Mouse (Mus musculus) testis, postnatal 14 days (tissue): ENCODE results near the gene Poldip3.

Source experiments
- DNase-seq: peaks from one replicate; pipeline ENCODE4 v3.0.0; 2021; ENCODE audit warnings: low spot score

Gene Poldip3

DNA sequence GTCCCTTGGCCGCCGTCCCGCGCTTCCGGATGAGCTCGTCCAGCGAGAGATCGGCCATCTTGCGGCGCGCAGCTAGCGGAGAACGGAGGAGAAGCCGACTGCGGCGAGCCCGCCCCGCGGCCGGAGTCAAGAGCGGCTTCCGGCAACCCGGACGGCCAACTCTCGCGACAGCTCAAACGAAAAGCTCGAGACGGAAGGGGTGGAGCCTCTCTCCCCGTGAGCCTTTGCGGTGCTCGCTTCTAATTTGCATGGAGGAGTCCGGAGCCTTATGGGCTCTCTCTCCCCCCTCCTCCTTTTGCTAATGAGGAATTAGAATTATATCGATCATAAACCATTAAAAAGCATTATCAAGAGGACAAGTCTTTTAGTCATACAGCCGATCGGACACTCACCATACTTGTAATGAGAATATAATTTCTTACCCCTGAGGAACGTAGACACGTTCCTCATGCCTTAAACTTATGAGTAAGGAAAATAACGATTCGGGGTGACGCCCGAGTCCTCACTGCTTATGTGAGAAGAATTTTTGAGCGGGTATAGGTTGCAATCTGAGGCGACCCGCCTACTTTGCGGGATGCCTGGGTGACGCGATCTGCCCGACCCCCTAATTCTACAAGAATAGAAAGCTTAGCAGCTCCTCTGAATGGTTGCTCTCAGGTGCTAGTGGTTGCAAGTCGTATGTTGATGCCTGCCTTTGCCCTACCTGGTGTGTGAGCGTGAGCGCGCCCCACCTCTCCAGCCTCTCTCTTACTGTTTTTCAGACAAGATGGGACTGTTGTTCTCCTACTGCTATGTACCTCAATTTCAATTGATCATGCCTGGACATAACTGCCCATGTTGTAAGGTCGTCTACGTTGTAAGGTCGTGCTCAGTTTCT lies at the start of gene Poldip3:
Gene Poldip3 (minus strand): TSS at position 189 of the 877 bp plus-strand sequence.
- DNase-seq: peak; percentile 98

DNA sequence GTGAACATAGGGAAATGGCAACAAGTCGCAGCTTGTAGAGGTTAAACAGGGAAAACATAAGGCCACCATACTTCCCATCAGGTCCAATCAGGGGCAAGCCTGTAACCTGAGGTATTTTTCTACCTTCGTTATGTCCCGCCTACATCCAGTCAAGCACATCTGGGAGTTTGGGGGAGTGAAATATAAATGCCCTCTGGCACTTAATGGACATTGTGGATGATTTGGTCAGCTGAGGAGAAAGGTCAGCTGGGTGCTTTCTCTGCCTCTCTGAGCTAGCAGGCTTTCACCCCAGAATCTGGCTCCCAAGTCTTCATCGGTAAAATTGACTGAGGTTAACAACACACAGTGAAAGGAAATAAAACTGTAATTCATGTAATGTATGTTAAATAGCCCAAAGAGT lies 44.2 kb upstream of the Poldip3 start:
- DNase-seq: no peak

DNA sequence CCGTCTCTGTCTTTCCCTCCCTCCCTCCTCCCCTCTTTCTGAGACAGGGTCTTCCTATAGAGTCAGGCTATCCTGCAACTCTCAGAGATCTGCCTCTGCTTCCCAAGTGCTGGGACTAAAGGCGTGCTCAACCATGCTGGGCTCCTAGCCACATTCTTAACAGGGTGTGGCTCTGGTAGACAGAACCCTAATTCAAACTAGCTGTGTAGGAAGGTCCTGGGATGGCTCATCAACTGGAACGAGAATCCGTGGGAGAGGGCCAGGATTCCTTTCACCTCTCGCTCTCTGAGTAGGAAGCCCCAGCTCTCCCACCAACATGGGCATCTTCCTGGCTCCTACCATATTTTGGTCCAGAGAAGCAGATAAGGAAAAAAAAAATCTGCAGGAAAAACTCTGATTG lies 33.2 kb upstream of the Poldip3 start:
- no peak for DNase-seq

DNA sequence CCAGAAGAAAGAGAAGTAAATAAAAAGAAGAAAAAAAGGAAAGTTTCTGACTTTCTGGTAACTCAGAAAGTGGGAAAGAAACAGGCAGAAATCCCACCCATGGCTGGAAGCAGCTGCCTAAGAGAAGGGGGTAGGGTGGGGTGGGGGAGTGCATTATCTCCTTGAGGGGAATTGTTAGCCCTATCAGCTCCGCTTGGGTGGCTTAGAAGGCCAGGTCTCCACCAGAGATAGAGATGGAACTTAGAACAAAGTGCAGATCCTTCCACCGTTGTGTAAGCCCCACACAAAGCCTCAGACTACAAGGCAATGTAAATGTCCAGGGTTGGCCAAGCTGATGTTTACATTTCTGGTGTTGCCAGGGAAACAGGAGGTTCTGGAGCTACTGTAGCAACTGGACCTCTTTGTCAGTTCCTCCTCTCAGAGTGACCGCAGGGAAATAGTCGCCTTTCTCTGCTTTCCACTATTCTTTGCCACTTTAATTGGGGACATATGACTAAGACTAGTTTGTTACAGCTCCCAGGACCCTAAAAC lies 32.7 kb upstream of the Poldip3 start:
- DNase-seq: no peak

DNA sequence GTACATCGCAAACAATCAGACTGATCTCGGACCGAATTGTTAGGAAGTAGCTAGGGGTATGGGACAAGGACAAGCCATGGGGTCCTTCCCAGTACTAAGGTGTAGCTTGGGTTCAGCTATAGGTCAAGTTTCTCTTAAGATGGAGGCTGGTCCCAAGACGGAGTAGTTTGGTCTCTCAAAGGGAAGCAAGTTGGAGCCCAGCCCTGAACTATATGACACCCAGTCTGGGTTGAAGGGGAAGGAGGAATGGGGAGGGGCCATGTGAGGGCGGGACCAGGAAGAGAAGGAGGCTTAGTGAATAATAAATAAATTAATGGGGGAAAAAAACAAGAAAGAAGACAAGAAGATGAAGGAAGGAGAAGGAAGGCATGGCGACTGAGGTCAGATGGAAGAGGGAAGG lies 30.8 kb upstream of the Poldip3 start:
- no peak for DNase-seq

DNA sequence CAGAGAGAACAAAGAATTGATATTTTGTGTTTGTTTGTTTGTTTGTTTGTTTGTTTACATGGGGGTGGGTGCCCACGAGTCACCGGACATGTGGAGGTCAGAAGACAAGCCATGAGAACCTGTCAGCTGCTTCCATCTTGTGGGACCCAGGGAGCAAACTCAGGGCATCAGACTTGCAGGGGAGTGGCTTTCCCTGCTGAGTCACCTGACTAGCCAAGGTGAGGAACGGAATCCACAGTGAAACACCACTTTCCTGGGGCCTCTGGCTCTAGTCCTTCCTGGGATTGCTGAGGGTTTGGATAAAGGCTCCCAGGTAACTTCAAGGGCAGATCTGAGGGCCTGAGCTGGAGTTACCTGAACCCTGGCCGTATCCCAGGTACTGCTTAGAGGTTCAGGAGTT lies 27.5 kb upstream of the Poldip3 start:
- DNase-seq: no peak

DNA sequence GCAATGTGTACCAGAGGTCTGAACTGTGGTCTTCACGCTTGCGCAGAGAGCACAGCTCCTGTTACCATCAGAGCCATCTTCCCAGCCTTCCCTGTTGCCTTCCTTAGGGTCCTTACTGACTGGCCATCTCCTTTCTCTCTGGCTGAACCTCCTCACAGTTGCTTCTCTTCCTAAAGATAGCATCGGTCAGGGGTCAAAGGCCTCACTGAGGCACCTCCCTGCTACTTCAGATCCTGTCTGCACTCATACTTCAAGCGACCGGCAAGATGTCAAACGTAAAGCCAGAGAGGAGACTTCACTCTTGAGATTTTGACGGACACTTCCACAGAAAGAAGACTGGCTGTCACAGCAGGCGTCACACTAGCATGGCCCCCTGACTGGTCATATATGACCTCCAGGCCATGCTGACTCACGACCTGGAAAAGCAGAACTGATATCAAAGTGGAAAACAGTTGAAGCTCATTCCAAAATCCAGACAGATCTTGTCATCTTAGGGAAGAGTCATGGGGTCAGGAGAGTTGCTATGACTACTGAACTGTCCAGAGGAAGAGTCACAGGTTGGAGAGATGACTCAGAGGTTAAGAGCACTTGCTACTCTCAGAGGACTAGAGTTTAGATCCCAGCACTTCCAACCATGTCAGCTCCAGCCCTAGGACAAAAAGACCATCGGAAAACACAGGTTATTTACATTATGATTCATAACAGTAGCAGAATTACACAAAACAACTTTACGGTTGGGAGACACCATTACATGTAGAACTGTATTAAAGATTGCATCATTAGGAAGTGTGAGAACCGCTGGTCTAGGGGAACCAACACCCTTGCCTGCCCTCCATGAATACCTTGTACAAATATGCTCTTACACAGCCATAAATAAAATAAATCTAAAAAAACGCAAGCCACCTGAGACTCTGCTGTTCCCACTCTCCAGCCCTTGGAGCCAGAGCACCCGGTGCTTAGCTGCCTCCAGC lies 25.0 kb upstream of the Poldip3 start:
- no peak for DNase-seq

DNA sequence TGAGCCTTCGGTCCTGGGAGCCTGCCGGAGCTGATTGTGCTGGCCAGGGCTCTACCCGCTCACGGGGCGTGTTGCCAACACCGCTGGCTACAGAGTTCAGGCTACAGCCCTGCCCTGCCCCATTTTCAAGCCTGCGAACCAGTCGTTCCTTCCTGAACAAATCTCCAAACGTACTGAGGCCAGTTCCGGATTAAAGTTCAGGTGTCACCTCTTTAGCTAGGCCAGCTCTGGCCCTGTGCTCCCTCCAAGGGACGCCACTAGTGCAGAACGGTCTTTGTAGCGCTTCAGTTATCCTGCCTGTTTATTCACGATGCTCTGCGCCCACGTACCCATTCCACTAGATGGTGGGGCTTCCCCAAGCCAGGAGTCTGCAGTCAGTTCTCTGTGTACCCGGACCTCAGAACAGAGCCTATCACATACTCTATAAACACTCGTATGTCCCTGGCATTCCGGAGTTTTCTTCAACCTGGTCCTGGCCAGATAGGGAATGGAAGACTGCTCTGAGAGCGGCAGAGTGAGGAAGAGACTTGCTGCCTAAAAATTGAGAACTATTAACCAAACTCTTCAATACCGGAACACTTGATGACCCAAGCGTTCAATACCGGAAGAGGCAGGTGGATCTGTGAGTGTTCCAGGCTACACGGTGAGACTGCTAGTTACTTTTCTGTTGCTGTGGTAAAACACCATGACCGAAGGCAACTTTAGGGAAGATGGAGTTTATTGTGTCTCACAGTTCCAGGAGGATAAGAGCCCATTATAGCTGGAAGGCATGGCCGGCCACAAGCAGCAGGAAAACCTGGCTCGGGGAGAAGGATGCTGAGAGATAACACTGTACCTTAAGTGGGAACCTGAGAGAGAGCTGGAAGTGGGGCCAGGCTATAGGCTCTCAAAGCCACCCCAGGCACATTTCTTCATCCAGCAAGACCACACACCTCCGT lies 23.6 kb upstream of the Poldip3 start, which contains the start of gene Cyb5r3:
Gene Cyb5r3 (minus strand): TSS at position 101 of the 938 bp plus-strand sequence.
- DNase-seq: no peak

DNA sequence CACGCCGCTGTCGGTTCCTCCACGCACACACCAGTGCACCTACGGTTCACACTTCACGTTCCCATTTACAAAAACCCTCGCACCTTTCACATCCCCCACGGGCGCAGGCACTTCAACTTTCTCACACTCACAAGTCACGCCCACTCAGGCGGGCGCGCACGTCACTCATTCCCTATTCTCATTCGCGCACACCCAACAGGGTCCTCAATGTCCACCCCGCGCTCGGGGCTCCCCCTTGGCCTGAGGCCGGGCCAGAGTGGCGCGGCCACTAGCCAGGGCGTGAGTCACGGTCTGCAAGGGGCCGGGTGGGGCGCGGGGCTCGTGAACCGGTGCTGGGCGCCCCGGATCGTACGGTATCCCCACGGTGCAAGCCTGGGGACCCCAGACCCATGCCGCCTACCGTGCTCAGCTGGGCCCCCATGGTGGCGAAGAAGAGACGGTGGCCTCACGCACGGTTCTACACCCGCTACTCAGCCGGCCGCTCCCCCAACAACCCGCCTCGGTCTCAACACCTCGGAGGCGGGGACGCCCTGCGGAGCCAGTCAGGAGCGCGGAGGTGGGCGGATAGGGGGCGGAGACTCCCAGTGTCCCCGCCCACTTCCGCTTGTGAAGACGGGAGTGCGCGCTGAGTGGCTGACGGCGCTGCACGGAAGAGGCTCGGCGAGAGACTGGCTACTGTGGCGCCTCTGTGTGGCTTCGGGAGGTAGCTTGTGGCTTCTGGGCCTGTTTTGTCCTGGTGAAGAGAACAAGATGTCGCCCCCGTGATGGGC lies 22.7 kb upstream of the Poldip3 start:
- peak; percentile 96 for DNase-seq

DNA sequence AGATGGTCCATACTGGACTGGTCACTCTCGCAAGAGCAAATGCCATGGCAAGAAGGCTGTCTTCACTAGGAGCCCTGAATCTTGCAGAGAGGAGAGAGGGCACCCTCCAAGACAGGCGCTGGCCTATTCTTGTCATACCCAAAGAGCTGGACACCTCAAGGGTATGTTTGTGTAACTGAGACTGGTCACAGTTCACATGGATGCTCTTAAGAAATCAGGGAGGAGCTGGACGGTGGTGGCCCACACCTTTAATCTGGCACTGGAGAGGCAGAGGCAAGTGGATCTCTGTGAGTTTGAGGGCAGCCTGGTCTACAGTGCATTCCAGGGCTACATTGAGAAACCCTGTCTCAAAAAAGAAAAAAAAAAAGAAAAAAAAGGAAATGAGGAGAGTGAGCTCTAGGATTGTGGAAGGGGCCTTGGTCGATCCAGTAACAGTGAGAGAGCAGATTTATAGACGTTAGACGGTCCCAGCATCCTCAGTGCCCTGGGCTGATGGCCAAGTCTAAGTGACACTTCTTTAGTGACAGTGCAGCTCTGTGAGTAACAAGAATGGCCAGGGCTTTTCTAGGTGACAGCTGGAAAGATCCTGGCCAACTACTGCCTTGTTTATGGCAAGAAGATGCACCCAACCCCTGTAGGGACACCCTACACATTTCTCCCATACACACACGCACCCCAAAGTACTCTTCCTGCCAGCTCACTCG lies 21.9 kb upstream of the Poldip3 start:
- no peak for DNase-seq

DNA sequence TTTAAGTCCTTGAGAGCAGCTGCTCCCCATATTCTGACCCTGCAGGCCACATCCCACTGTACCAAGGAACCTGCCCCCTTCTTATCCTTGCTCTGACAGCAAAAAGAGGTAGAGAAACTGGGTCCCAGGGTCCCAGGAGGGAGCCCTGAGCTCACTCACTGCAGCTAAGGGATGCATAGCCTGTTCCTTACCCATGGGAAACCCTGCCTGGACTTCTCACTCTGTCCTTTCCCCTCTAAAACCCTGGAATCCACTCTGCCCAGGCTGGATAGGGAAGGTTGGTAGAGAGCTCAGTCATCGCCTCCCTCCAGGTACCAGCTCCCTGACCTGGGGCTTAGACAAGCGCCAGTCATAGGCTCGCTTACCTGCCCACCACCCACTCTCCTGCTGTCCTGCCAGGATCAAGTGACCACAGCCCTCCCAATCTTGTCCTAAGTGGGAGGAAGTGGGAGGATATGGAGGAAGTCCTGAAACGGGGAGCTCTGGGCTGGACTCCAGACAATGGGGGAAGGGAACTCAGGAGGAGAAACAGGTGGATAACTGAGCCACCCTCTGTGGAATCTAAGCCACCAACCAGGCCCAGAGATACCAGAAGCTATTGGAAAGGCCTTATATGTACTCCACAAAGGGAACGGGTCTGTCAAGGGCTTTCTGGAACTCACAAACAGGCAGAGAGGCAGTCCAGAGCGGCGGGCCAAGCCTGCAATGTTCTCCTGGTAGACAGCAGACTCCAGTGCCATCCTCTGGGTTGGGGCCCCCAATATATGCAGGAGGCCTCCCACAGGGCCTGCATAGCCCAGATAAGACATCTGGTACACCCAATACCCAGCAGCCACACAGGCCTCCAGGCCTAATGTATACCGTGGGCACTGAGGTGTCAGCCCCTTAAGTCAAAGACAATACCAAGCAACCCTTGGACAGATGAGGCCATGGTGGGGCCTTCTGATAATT lies 20.9 kb upstream of the Poldip3 start:
- DNase-seq: no peak

DNA sequence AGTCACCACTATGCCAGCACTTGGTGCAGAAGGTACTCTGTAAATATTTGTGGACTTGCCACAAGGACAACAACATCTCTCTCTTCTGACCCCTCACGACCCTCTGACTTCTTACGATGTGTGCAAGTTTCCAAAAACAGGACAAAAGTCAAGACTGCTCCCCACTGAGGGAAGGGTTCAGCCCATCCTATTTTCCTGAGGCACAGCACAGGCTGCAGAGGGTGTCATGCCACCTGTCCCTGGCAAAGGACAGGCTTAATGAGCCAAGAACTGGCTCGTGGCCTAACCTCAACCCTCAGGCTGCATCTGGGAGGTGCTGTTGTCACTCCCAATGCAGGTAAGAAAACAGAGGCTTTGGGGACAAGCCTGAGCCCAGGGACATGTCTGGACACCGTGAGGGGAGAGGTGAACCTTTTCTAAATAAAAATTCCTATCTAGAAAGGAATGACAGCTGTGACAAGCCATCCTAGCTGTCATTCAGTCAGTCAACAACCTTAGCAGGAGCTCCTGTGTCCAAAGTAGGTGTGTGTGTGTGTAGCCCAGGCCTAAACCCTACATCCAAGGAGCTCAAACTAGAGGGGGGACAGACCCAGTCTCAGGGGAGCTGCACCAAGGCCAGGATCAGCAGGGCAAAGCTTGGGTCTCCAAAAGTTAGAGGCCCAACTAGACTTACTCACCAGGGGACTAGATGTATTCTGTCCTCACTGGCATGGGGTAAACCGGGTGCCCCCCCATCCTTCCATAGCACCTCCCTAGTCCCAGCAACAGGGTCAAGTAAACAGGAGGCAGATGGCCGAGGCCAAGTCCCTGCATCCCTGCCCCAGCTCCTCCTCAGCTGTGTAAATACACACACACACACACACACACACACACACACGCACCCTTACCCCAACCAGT lies 19.9 kb upstream of the Poldip3 start:
- no peak for DNase-seq

DNA sequence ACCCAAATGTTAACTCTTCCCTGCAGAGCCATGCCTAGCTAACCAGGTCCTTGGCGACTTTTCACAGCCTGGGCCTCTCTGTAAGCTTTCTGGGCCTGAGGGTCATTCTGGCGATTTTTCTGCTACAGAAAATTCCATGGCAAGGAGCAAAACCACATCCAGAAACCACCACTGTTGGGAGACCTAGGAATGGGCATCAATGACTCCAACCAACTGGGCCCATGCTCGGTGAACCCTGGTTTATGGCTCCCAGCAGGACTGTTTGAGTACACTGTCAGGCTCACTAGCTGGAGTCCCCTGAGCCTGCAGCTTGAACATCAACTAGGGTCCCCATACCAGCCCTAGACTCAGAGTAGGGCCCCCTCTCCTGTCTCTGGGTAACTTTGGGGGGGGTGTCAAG lies 19.1 kb upstream of the Poldip3 start:
- no peak for DNase-seq

DNA sequence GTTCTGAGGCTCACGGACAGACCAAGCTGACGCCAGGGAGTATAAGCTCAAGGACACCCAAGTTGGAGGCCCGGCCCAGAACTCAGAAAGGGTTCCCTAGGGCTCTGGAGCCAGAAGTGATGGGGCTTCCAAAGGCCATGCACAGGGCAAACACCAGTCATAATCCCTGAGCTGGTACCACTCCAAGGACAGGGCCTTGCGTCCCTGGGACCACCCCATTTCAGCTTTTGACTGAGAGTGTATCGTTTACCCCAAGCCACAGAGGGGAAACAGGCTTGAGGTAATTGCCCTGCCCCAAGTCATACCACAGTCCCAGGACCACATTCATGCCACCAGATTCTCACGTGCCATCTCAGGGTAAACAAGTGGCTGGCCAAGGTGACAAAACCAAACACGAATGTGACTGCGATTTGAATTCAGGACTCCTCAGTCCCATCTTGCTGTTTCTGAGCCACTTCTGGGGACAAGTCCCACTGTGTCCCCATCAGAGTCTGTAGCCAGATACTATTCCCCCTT lies 18.4 kb upstream of the Poldip3 start:
- no peak for DNase-seq

DNA sequence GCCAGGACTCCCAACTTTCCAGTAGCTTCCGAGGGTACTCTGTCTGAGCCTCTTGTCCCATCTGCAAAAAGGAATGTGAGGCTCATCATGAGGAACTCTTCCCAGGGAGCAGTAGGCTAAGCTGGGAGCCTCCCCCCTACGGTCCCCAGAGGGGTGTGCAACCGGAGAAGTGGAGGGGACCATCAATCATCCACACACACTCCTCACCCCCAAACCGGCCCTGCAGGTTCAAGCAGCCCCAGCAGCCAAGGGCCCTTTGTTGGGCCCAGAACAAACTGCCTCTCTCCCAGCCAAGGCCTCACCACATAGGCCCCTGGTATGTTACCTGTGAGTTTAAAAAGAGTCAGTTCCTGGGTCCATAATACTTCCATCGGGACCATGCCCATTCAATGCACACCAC lies 17.9 kb upstream of the Poldip3 start:
- no peak for DNase-seq

DNA sequence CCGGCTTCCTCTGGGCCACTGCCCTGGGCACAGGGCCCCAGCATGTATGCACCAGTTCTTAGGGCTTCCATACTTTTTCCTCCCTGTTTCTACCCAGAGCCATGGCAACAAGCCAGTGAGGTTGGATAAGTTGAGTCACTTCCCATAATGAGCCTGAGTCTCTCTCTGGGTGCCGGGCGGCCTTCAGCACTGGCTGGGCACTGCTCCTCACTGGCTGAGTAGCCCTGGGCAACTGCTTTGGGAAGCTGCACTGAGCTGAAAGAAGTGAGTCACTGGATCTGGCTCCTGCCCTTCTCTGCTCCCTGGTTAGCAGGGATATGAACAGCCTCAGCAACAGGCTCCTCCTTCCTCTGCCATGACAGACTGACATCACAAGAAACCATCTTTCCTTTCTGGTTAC lies 17.5 kb upstream of the Poldip3 start:
- DNase-seq: no peak

DNA sequence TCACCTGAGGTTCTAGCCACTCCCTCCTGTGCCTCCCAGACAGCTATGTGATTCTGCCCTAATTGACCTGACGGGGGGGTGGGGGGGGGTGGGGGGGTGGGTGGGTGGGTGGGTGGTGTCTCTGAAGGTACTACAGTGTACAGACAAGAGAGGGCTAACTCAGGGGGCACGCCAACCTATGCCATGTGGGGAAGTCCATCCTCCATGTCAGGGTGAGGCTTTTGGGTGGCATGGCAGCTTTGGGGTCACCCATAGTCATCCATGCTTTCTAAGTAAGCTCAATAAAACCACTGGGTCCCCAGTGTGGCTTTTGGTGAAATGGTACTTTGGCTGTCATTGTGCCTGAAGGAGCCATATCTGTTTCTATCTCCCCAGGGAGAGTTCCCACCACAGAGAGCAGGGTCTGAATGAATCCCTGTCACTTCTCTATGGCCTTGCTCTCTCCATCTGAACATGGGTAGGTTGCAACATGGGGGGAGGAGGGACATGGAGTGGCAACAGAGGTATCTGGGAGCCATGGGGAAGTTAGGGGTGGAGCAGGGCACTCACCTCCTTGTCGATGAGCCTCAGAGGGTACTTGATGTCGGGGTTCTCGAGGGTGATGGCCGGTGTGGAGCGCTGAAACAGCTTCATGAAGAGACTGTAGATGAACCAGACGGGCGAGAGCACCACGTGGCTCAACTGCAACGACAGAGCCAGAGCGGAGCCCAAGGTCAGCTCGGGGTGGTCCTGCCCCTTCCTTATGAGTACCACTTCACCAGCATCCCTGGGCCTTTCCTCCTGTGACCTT lies 16.5 kb upstream of the Poldip3 start:
- no peak for DNase-seq
